Comparison of ENCODE assay signal across 8 mouse cellular contexts in genomic region chr4:136454850-136455260, GRCm38 (mm10). TPM values are rescaled to one million over a fixed set of nuclear protein-coding genes. Genes with fewer than 3 reads are reported as not detected.
A peak's percentile ranks its signal among the peaks of the same experiment; 100 is the strongest.
DNase-seq lines count a peak whose midpoint lies in the region; ATAC-seq and TF ChIP-seq lines count a peak whose summit lies in the region.

No protein-coding gene starts in this region.

- H3K27ac ChIP-seq in embryonic facial prominence, embryonic 13.5 days: no peak overlapping the region
- peak overlapping the region; percentile 19 for H3K27ac ChIP-seq in heart, adult 2 months
- H3K27ac ChIP-seq in limb, embryonic 15.5 days: no peak overlapping the region

- H3K9me3 ChIP-seq in embryonic facial prominence, embryonic 13.5 days: no peaks in the 10 kb centered on the region
- no peaks in the 10 kb centered on the region for H3K9me3 ChIP-seq in limb, embryonic 15.5 days

- TF ChIP-seq EP300 in heart, adult 2 months (IDR thresholded peaks at IDR 0.05; ENCODE audit: insufficient read depth, low read depth, low read length): peak; percentile 91

- peak; percentile 71; the same call in 1 of the 2 replicates for ATAC-seq in embryonic facial prominence, embryonic 13.5 days (ENCODE audit: insufficient number of reproducible peaks, insufficient read depth, low FRiP score, low TSS enrichment, low read depth)
- no peak for ATAC-seq in limb, embryonic 15.5 days (ENCODE audit: insufficient number of reproducible peaks, low FRiP score, low TSS enrichment, low read depth)
- ATAC-seq in monocyte, adult 5-6 weeks (replicated peaks; ENCODE audit: insufficient number of reproducible peaks, low FRiP score, low TSS enrichment, poor library complexity, severe bottlenecking): peak; percentile 59; the same call in 1 of the 2 replicates

- peak; percentile 71 for DNase-seq in 416B (ENCODE audit: low read depth)
- DNase-seq in adrenal gland, adult 8-10 months: peak; percentile 51
- DNase-seq in heart, adult 2 months: peak; percentile 71 to 88
- peak; percentile 40 to 76 for DNase-seq in kidney, adult 8-10 months
- DNase-seq in splenic B cell, adult 2 months (ENCODE audit: low read depth, low spot score): peak; percentile 74

- H3K4me1 ChIP-seq in embryonic facial prominence, embryonic 13.5 days: peaks cover 5% of the 10 kb centered on the region
- peaks cover 1% of the 10 kb centered on the region for H3K4me1 ChIP-seq in heart, adult 2 months (ENCODE audit: control insufficient read depth, insufficient read depth, low read length)
- H3K4me1 ChIP-seq in limb, embryonic 15.5 days: peaks cover 7% of the 10 kb centered on the region; the same call in 1 of the 2 replicates

- no peak for TF ChIP-seq POLR2A in heart, adult 2 months (IDR thresholded peaks at IDR 0.05; ENCODE audit: insufficient read depth, low read depth, low read length)

- no peaks in the 10 kb centered on the region for H3K36me3 ChIP-seq in embryonic facial prominence, embryonic 13.5 days
- no peaks in the 10 kb centered on the region for H3K36me3 ChIP-seq in heart, adult 2 months (ENCODE audit: control insufficient read depth, insufficient read depth, low read length)
- no peaks in the 10 kb centered on the region for H3K36me3 ChIP-seq in limb, embryonic 15.5 days
- H3K36me3 ChIP-seq in splenic B cell, adult 2 months (ENCODE audit: control insufficient read depth, insufficient read depth, low read length, poor library complexity, severe bottlenecking): no peaks in the 10 kb centered on the region

- peak; percentile 95 for TF ChIP-seq CTCF in heart, adult 2 months (IDR thresholded peaks at IDR 0.05)

- peak overlapping the region; percentile 28; the same call in 1 of the 2 replicates for H3K9ac ChIP-seq in embryonic facial prominence, embryonic 13.5 days
- H3K9ac ChIP-seq in heart, adult 2 months (ENCODE audit: low read depth, low read length): peak overlapping the region; percentile 47
- H3K9ac ChIP-seq in limb, embryonic 15.5 days: no peak overlapping the region

- 8% methylated on average over 10 of the region's 10 CpGs for WGBS in embryonic facial prominence, embryonic 13.5 days
- WGBS in heart, adult 2 months: 1% methylated on average over 10 of the region's 10 CpGs
- 3% methylated on average over 10 of the region's 10 CpGs for WGBS in limb, embryonic 15.5 days

- peak overlapping the region; percentile 55 for H3K4me2 ChIP-seq in embryonic facial prominence, embryonic 13.5 days
- peak overlapping the region; percentile 48 for H3K4me2 ChIP-seq in limb, embryonic 15.5 days

- H3K4me3 ChIP-seq in embryonic facial prominence, embryonic 13.5 days: peak overlapping the region; percentile 13; the same call in 1 of the 2 replicates
- H3K4me3 ChIP-seq in heart, adult 2 months: peak overlapping the region; percentile 38
- peak overlapping the region; percentile 32 for H3K4me3 ChIP-seq in limb, embryonic 15.5 days

- intact Hi-C loops in heart, adult 2 months (cut with DNase I): loop anchor here (1.0 to 5.0 kb wide), 3 partner anchors 71 to 166 kb away; partner anchors contain the start of gene Kdm1a

- H3K79me2 ChIP-seq in heart, adult 2 months (replicated peaks; ENCODE audit: control insufficient read depth, insufficient read depth, low read length): no peaks in the 10 kb centered on the region

- no peaks in the 10 kb centered on the region for H3K27me3 ChIP-seq in embryonic facial prominence, embryonic 13.5 days
- no peaks in the 10 kb centered on the region for H3K27me3 ChIP-seq in heart, adult 2 months (ENCODE audit: control insufficient read depth, insufficient read depth, low read length)
- no peaks in the 10 kb centered on the region for H3K27me3 ChIP-seq in limb, embryonic 15.5 days
- H3K27me3 ChIP-seq in splenic B cell, adult 2 months (ENCODE audit: control insufficient read depth, insufficient read depth, low read length, poor library complexity, severe bottlenecking): no peaks in the 10 kb centered on the region

RNA-seq across cellular contexts. Expression of gene 6030445D17Rik, which starts 7.2 kb away (rescaled TPM):
- total RNA-seq in adrenal gland, adult 8-10 months (2022): under 1 TPM; 0.31 to 0.92 (median 0.50) TPM
- polyA plus RNA-seq in embryonic facial prominence, embryonic 13.5 days (2015; fragmentation: Nextera tagmentation; extraction: Ambion mirVana): 0.35 TPM in 1 of 2 replicates, not detected in the other
- total RNA-seq in heart, adult 2 months (2021): under 1 TPM; 0.31 to 0.45 TPM
- 0.27 and 0.56 TPM in 2 replicates for polyA plus RNA-seq in heart, adult 2 months (2012; rRNA removed)
- polyA plus RNA-seq in limb, embryonic 15.5 days (2015; fragmentation: Nextera tagmentation; extraction: Ambion mirVana): 0.32 and 0.46 TPM in 2 replicates
- not detected in 3 replicates for total RNA-seq in monocyte, adult 5-6 weeks (2017)

RNA-seq across cellular contexts. Expression of gene Luzp1, which starts 14.7 kb away (rescaled TPM):
- total RNA-seq in adrenal gland, adult 8-10 months (2022): 10 to 100 TPM; 26.4 to 46.4 (median 40.1) TPM
- 132 and 164 TPM in 2 replicates for polyA plus RNA-seq in embryonic facial prominence, embryonic 13.5 days (2015; fragmentation: Nextera tagmentation; extraction: Ambion mirVana)
- 10 to 100 TPM; 36.5 to 37.8 TPM for total RNA-seq in heart, adult 2 months (2021)
- polyA plus RNA-seq in heart, adult 2 months (2012; rRNA removed): 11.0 and 21.4 TPM in 2 replicates
- 128 and 132 TPM in 2 replicates for polyA plus RNA-seq in limb, embryonic 15.5 days (2015; fragmentation: Nextera tagmentation; extraction: Ambion mirVana)
- 9.5 to 22.4 TPM (median 11.4 TPM) in 3 replicates for total RNA-seq in monocyte, adult 5-6 weeks (2017)

RNA-seq across cellular contexts. Expression of gene Htr1d, which starts 31.5 kb away (rescaled TPM):
- total RNA-seq in adrenal gland, adult 8-10 months (2022): under 1 TPM in 1 of 4 experiments, not detected in 3; 0.19 TPM
- 0.52 and 0.56 TPM in 2 replicates for polyA plus RNA-seq in embryonic facial prominence, embryonic 13.5 days (2015; fragmentation: Nextera tagmentation; extraction: Ambion mirVana)
- not detected for total RNA-seq in heart, adult 2 months (2021)
- polyA plus RNA-seq in heart, adult 2 months (2012; rRNA removed): 0.04 and 0.09 TPM in 2 replicates
- 1.2 and 1.4 TPM in 2 replicates for polyA plus RNA-seq in limb, embryonic 15.5 days (2015; fragmentation: Nextera tagmentation; extraction: Ambion mirVana)
- not detected in 3 replicates for total RNA-seq in monocyte, adult 5-6 weeks (2017)
